Mouse (Mus musculus): ENCODE measurements around the gene Adcy1.

DNA sequence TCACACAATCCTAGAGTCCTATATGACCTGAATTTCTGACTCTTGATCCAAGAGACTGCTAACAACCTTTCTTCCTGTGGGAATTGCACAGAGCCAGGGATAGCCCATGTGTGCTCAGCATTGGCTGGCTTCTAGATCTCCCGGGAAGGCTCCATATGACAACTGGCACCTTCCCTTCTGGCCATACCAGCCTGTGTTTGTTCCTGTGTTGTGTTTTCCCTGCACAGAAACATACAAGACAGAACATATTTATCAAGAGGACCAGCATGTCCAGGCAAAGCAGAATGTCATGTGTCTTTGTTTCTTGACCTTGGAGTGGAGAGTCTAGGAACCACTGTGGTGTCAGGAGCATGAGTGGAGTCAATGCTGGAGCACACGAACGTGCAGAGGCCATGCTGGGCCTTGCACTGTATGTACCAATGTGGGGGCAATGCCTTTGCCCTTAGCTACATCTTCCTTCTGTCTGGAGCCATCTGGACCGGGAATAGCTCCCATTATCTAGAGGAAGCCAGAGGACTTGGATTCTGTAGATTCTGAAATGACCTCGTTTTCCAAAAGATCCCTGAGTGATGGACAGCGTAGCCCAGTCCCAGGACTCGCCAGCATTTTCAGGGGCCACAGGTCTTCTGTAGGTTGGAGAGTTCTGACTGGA lies 69.6 kb downstream of the Adcy1 start:
- TF ChIP-seq CTCF (IDR thresholded peaks at IDR 0.05; ENCODE audit: borderline replicate concordance, insufficient read depth, low read length) (no peak), POLR2A (IDR thresholded peaks at IDR 0.05; ENCODE audit: low read depth, low read length) (no peak)

Measured in embryonic fibroblast, embryonic 13.5 days (primary cell).